Mouse (Mus musculus) kidney, embryonic 15.5 days (tissue): Measurements from ENCODE around the gene U2surp. TPM values are rescaled to one million over a fixed set of nuclear protein-coding genes. Genes with fewer than 3 reads are reported as not detected.
A peak's percentile ranks its signal among the peaks of the same experiment; 100 is the strongest.

Source experiments
- ATAC-seq: fragments of 200-750 bp; cut with Nextera tagmentation; replicated peaks from 2 replicates; pipeline ENCODE4 v1.8.0; 2017; ENCODE audit warnings: moderate TSS enrichment; ENCODE audit not compliant: low FRiP score
- H3K27ac ChIP-seq: fragments of 300-500 bp; sonication (generic); 2 replicates; pipeline ENCODE4 v1.5.1; 2015; ENCODE audit warnings: mild to moderate bottlenecking, inconsistent platforms
- H3K27me3 ChIP-seq: fragments of 300-500 bp; sonication (generic); 2 replicates; pipeline ENCODE4 v1.6.1; 2015; ENCODE audit warnings: inconsistent platforms
- H3K36me3 ChIP-seq: fragments of 300-500 bp; sonication (generic); 2 replicates; pipeline ENCODE4 v1.6.1; 2015; ENCODE audit warnings: inconsistent platforms
- H3K4me1 ChIP-seq: fragments of 300-500 bp; sonication (generic); 2 replicates; pipeline ENCODE4 v1.6.1; 2015; ENCODE audit warnings: inconsistent platforms
- H3K4me2 ChIP-seq: fragments of 300-500 bp; sonication (generic); 2 replicates; pipeline ENCODE4 v1.6.1; 2015; ENCODE audit warnings: moderate library complexity, mild to moderate bottlenecking, inconsistent platforms
- H3K4me3 ChIP-seq: fragments of 300-500 bp; sonication (generic); replicated peaks from 2 replicates; pipeline ENCODE4 v1.5.1; 2015; ENCODE audit warnings: mild to moderate bottlenecking, inconsistent platforms
- H3K9ac ChIP-seq: fragments of 300-500 bp; sonication (generic); 2 replicates; pipeline ENCODE4 v1.6.1; 2015; ENCODE audit warnings: mild to moderate bottlenecking, inconsistent platforms
- H3K9me3 ChIP-seq: fragments of 300-500 bp; sonication (generic); replicated peaks from 2 replicates; pipeline ENCODE4 v1.6.1; 2016; ENCODE audit warnings: inconsistent platforms
- WGBS: fragments of 180-500 bp; shearing (Covaris S2); methylation state at CpG from one replicate; pipeline ENCODE4 v1.1.7; 2015; ENCODE audit warnings: mixed read lengths; 5-methylcytosine and 5-hydroxymethylcytosine counted together
- polyA plus RNA-seq: library from polyadenylated mRNA; unstranded; fragments of >200 nt; fragmentation: Nextera tagmentation; extraction: Ambion mirVana; gene quantifications from 2 replicates; pipeline ENCODE4 v1.2.1, GENCODE M21; 2015

U2surp gene
- polyA plus RNA-seq, 1 experiment from 2014 or later = 135 TPM

GRCm38 (mm10) chr9:95437883-95438282 lies 73.9 kb downstream of the U2surp start:
- 77% methylated on average over 9 of the region's 9 CpGs for WGBS
- H3K36me3 ChIP-seq = no peaks in the 10 kb centered on the region
- H3K9ac ChIP-seq = no peak overlapping the region
- H3K27me3 ChIP-seq = no peaks in the 10 kb centered on the region
- no peak overlapping the region for H3K4me3 ChIP-seq
- H3K9me3 ChIP-seq = no peaks in the 10 kb centered on the region
- no peak overlapping the region for H3K4me2 ChIP-seq
- H3K4me1 ChIP-seq = 0 out of 2 replicates have a peak, but pooled peaks cover 6% of the 10 kb centered on the region
- ATAC-seq = no peak
- H3K27ac ChIP-seq = no peak overlapping the region

GRCm38 (mm10) chr9:95436294-95436613 lies 75.5 kb downstream of the U2surp start:
- H3K36me3 ChIP-seq = no peaks in the 10 kb centered on the region
- H3K4me3 ChIP-seq = no peak overlapping the region
- no peaks in the 10 kb centered on the region for H3K4me1 ChIP-seq
- 69% methylated on average over 4 of the region's 4 CpGs for WGBS
- H3K27me3 ChIP-seq = no peaks in the 10 kb centered on the region
- no peak for ATAC-seq
- no peaks in the 10 kb centered on the region for H3K9me3 ChIP-seq
- no peak overlapping the region for H3K4me2 ChIP-seq
- H3K27ac ChIP-seq = no peak overlapping the region
- no peak overlapping the region for H3K9ac ChIP-seq

GRCm38 (mm10) chr9:95435506-95436293 lies 76.1 kb downstream of the U2surp start:
- no peak overlapping the region for H3K27ac ChIP-seq
- H3K27me3 ChIP-seq = no peaks in the 10 kb centered on the region
- 70% methylated on average over 20 of the region's 20 CpGs for WGBS
- H3K4me2 ChIP-seq = no peak overlapping the region
- no peaks in the 10 kb centered on the region for H3K36me3 ChIP-seq
- no peaks in the 10 kb centered on the region for H3K9me3 ChIP-seq
- no peak overlapping the region for H3K9ac ChIP-seq
- H3K4me1 ChIP-seq = no peaks in the 10 kb centered on the region
- no peak for ATAC-seq
- no peak overlapping the region for H3K4me3 ChIP-seq

GRCm38 (mm10) chr9:95428277-95428676 lies 83.5 kb downstream of the U2surp start:
- H3K36me3 ChIP-seq = no peaks in the 10 kb centered on the region
- WGBS = 49% methylated on average over 4 of the region's 4 CpGs
- no peak overlapping the region for H3K4me3 ChIP-seq
- no peaks in the 10 kb centered on the region for H3K27me3 ChIP-seq
- H3K4me2 ChIP-seq = no peak overlapping the region
- no peak overlapping the region for H3K9ac ChIP-seq
- peaks cover 10% of the 10 kb centered on the region; the same call in 1 of the 2 replicates for H3K4me1 ChIP-seq
- H3K27ac ChIP-seq = no peak overlapping the region
- no peaks in the 10 kb centered on the region for H3K9me3 ChIP-seq
- peak; percentile 69 for ATAC-seq

- no peak overlapping the region for H3K4me3 ChIP-seq
- no peak for ATAC-seq
- no peak overlapping the region for H3K27ac ChIP-seq
- H3K36me3 ChIP-seq = no peaks in the 10 kb centered on the region
- H3K4me2 ChIP-seq = no peak overlapping the region
- H3K27me3 ChIP-seq = peaks cover 6% of the 10 kb centered on the region; the same call in 1 of the 2 replicates
- no peaks in the 10 kb centered on the region for H3K9me3 ChIP-seq
- no peaks in the 10 kb centered on the region for H3K4me1 ChIP-seq
- no peak overlapping the region for H3K9ac ChIP-seq
Observed at GRCm38 (mm10) chr9:95413911-95414310, 97.9 kb downstream of the U2surp start.

GRCm38 (mm10) chr9:95412047-95412446 lies 99.7 kb downstream of the U2surp start:
- Histone ChIP-seq H3K9me3 (no peaks in the 10 kb centered on the region), H3K27ac (no peak overlapping the region), H3K4me1 (peaks cover 10% of the 10 kb centered on the region), H3K36me3 (no peaks in the 10 kb centered on the region), H3K4me3 (no peak overlapping the region), H3K27me3 (peaks cover 6% of the 10 kb centered on the region; the same call in 1 of the 2 replicates), H3K4me2 (no peak overlapping the region), H3K9ac (no peak overlapping the region)
- no peak for ATAC-seq
- WGBS = 64% methylated on average over 4 of the region's 4 CpGs

- peak; percentile 74 for ATAC-seq
- Histone ChIP-seq H3K4me3 (peak overlapping the region; percentile 75), H3K9me3 (no peaks in the 10 kb centered on the region), H3K27ac (peak overlapping the region; percentile 95), H3K9ac (peak overlapping the region; percentile 47), H3K27me3 (peaks cover 15% of the 10 kb centered on the region), H3K4me1 (peaks cover 36% of the 10 kb centered on the region), H3K4me2 (peak overlapping the region; percentile 96), H3K36me3 (no peaks in the 10 kb centered on the region)
- WGBS = under 1% methylated on average over 24 of the region's 24 CpGs
Observed at GRCm38 (mm10) chr9:95407586-95408220, 104.1 kb downstream of the U2surp start.

Other genes starting within 250 kb of the U2surp start
- gene Chst2, start 105.3 kb downstream of the U2surp start, polyA plus RNA-seq = 7.1 and 8.3 TPM in 2 replicates
- gene Paqr9, start 47.7 kb upstream of the U2surp start, polyA plus RNA-seq = 0.95 and 1.1 TPM in 2 replicates
- gene Pcolce2, start 125.6 kb upstream of the U2surp start, polyA plus RNA-seq = 1.2 and 3.1 TPM in 2 replicates
- gene Trpc1, start 238.4 kb upstream of the U2surp start, polyA plus RNA-seq = 3.6 and 3.9 TPM in 2 replicates